Mouse (Mus musculus): Measurements from ENCODE around the gene Pcx.
A peak's percentile ranks its signal among the peaks of the same experiment; 100 is the strongest.

The Pcx gene

DNA sequence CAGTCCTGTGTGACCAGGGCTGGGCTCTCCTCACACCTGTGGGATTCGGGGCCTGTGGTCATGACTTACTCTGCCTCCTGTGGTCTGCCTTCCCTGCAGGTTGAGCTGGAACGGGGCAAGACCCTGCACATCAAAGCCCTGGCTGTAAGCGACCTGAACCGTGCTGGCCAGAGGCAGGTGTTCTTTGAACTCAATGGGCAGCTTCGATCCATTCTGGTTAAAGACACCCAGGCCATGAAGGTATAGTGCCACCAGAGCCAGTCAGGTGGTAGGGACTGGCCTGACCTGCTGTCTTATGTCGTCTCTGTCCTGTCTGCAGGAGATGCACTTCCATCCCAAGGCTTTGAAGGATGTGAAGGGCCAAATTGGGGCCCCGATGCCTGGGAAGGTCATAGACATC lies 110.4 kb downstream of the Pcx start:
- DNase-seq (ENCODE audit: low spot score) = no peak

DNA sequence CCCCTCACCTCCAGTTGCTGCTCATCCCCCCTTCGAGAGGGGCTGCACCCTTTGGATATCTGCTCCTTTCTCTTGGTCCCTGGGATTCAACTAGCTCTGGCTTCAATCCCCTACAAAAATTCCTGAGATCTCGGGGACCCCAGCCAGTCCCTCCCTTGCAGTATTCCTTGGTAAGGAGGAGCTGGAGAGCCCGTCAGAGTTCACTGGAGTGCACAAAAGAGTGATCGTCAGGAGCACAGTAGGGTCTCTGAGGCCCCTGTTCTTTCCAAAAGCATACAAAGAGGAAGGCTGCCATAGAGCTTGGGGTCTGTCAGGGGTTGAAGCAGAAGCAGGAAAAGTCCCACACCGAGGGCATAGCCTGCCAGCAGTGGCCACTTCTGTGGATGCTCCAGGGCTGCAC lies 112.5 kb downstream of the Pcx start:
- DNase-seq (ENCODE audit: low spot score) = no peak

DNA sequence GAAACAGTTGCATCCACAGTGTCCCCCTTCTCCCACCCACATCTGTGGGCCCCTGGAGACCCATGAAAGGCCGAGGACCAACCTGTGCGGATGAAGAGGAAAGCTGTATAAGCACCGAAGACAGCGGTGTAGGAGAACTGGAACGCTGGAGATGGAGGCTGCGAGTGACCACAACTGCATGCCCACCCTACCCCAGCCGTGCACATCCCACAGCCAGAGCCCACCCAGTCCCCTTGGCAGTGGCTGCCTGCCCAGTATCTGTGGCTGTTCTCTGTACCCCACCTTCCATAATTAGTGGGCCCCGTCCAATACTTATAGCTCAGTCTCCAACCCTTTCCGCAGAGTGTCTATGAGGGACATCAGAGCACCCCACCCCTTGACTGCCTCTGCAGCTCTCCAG lies 113.1 kb downstream of the Pcx start:
- no peak for DNase-seq (ENCODE audit: low spot score)

DNA sequence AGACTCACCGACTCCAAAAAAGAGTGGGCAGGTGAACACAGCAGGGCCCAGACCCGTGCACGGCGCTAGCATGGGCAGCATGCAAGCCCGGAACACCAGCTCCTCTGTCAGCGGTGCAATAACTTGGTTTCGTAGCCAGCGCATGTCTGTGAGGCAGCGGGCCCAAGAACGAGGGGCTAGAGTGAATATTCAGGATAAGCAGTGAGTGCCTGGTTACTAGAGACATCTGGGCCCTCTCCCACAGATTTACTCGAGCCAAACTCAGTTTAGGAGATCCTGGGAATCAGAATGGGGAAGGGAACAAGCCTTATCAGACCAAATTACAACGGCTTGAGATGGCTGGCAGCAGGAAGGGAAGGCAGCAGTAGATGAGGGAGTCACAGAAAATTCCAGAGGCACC lies 113.7 kb downstream of the Pcx start:
- peak; percentile 4 for DNase-seq (ENCODE audit: low spot score)

DNA sequence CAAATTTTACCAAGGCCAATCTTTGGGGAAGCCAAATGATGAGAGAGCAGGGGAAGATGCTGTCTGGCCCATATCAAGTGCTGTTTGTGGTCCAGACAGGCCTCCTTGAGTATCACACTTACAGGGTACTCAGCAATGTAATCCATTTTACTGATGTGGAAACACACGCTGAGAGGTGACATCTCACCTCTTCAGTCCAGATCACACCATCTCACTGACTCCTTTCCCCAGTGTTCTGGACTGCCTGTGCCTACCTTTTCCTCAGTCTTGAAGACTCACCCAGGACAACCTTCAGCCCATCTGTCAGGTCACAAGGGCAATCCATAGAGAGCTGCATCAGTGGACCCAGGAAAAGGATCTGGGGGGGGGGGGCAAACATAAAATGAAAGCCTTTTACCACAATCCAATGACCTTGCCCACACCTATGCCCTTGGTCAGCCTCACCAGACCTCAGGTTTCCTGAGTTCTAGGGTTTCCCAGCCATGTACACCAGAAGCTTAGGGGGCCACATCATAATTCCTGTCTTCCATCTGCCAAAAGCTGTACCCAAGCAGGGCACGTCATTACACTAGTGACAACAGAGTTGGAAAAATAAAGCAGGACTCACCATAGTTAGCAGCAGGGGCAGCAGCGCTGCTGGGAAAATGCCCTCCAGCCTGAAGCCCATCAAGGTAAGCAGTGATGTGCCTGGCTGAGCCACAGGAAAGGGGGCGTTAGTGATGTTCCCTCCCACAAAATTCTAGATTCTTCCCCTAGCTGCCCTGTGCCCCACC lies 114.3 kb downstream of the Pcx start:
- no peak for DNase-seq (ENCODE audit: low spot score)

DNA sequence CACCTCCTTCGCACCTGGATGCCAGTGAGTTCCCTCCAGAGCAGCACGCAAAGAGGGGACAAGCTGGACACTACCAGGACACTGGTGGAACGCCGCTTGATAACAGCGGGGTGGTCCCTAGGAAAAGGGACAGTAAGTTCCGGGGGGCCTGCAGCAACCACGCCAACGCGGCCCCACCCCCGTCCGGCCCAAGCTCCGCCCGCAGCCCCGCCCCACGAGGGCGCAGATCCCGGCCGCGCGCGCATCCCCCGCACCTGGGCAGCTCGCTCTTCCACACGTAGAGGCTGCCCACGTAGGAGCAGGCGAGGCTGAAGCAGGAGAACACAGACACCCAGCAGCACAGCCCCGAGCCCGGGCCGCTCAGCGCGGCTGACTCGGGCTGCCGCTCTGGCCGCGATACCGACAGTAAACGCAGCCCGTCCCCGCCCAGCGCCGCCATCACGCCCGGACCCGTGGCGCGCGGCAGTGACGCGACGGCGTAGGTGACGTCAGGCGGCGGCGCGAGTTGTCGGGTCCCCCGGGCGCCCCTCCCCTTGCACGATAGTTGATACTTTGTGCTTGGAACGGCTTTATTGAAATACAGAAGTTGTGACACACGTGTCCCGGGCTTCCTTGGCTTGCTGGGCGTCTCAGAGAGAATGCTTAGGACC lies 115.0 kb downstream of the Pcx start, which contains the start of gene Rce1:
Gene Rce1, minus strand, starts transcription at position 463 of the 650 bp plus-strand sequence.
- DNase-seq (ENCODE audit: low spot score) = peak; percentile 91

DNA sequence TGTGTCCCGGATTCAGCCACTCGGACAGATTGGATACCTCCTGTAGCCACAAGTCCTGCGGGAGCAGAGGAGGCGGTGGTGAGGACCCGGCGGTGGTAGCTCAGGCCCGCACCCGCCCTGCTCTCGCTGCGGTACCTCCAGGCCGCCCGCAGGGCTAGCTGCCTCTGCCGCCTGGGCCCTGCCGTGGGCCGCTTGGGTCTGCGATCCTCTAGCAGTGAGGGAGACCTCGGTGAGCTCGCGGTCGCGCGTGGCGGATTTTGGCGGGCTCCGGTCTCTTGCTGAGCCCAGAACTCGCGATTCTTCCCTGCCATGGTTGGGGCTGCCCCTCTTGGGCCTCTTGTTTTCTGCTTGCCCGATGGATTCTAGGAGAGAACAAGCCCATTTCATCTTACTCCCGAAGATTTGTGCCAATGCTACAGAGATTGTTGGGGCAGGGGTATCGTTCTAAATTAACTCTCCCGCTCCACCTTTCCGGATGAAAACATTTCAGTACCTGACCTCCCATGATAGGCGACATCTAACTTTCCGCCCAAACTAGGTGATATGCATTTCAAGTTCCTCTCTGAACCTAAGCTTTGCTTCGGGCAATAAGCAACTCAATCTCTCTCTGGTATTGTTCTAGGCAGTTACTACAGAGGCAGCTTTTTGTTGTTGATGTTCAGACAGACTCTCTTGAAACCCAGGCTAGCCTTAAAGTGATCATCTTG lies 115.7 kb downstream of the Pcx start:
- DNase-seq (ENCODE audit: low spot score) = peak; percentile 43

DNA sequence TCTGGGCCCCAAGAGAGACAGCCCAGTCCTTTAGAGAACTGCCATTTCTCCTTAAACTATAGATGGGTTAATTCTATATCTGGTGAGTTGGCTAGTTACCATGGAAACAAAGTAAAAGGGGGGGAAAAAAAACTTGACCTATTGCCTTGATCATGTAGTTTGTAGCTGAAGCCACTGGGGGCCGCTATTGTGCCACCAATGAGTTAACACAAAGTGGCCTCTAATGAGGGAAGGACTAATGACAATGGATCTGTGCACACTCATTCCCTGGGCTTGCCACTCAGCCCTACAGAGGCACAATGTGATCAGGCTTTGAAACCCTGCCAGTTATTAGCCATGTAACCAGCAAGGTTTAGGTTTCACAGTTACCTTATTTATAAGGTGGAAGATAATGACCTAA lies 118.5 kb downstream of the Pcx start:
- DNase-seq (ENCODE audit: low spot score) = peak; percentile 70

DNA sequence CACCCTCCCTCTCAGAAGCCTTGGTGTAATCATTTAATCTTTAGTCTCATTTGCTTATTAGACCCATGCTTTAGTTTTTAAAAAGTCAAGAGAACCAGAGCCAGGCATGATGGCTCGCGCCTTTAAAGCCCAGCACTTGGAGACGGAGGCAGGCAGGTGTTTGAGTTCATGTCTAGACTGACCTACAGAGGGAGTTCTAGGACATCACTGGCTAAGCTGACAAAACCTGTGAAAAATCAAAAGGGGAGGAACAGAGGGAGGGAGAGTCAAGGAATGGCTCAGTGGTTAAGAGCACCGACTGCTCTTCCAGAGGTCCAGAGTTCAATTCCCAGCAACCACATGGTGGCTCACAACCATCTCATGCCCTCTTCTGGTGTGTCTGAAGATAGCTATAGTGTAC lies 125.7 kb downstream of the Pcx start:
- DNase-seq (ENCODE audit: low spot score) = no peak

DNA sequence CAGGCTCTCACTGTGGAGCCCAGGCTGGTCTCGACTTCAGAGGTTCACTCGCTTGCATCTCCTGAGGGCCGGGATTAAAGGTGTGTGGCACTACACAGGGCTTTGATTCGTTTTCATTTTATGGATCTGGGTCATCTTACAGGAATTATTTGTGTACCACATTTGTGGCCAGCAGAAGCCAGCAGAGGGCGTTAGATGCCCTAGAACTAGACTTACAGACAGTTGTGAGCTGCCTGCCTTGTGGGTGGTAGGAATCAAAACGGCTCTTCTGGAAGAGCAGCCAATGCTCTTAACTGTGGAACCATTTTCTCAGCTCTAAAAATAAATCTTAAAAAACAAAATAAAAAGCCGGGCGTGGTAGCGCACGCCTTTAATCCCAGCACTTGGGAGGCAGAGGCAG lies 134.0 kb downstream of the Pcx start:
- DNase-seq (ENCODE audit: low spot score) = no peak

DNA sequence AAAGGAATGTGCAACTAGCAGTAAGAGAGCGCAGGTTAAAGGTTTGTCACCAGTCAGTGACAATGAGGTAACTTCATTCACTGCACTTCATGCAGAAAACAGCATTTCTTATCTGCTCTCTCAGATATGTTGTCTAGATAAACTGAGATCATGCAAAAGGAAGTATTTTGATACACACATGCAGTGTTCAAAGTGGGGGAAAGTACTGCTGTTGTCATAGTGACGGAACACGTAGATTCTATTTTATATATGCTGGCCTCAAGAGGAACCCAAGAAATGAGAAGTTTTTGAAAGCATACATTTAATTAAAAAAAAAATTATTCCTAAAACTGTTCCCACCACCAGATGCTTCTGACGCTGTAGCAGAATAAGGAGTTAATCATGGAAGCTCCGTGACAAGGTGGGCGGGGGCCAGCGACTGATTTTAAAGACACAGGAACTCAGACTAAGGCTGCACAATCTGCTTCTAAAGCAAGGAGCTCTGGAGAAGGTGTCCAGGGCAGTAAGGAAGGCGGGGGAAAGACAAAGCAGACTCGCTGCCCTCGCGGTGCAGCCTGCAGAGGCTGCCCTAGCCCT lies 136.7 kb downstream of the Pcx start:
- DNase-seq (ENCODE audit: low spot score) = no peak

DNA sequence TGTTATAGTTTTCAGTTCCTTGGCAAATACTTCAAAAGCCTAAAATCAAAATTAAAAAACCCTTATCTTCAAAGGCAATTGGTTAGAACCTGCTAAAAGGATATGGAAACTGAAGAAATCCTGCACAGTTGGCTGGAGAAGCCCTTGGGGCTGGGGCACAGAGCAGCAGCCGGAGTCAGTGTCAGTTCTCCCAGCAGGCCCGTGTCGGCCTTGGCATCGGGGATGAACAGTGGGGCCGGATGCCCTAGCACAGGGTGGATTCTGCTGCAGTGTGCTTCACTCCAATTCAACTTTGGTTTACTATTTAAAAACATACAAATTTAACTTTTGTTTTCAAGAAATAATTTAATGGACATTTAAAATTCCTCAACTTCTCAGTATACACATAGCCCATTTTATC lies 147.9 kb downstream of the Pcx start:
- DNase-seq (ENCODE audit: low spot score) = no peak

DNA sequence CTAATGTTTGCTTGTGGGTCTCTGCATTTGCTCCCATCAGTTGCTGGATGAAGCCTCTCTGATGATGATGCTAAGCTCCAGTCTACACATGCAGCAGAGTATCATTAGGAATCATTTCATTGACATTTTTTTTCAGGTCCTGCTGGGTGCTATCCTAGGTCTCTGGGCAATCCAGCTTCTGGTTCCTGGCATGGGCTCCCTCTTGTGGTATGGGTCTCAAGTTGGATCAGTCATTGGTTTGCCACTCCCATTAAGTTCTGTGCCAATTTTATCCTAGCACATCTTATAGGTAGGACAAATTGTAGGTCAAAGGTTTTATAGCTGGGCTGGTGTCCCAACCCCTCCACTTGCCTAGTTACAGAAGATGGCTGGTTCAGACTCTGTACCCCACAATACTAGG lies 156.5 kb downstream of the Pcx start:
- no peak for DNase-seq (ENCODE audit: low spot score)

DNA sequence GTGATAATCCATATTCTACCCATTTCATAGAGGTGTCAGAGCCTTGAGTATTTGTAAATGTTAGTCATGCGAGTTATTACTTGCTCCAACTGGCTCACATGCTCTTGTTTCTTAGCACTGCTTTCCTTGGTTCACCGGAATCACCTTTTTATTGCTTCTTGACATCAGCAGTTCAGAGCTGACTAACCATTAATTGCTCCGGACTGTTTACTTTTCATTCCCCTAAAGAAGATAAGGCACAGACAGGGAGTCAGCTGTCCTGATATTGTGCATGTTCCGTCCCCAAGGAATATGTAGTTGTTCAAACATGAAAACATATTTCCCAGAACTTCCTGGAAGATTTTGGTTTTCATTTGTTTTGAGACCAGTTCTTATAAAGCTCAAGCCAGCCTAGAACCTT lies 160.5 kb downstream of the Pcx start:
- DNase-seq (ENCODE audit: low spot score) = no peak
